Mouse (Mus musculus): ENCODE data around the gene Arhgef17. TPM values are rescaled to one million over a fixed set of nuclear protein-coding genes. Genes with fewer than 3 reads are reported as not detected.
A peak's percentile ranks its signal among the peaks of the same experiment; 100 is the strongest.

Arhgef17 gene
- polyA plus RNA-seq, 1 experiment: 11.1 TPM

DNA sequence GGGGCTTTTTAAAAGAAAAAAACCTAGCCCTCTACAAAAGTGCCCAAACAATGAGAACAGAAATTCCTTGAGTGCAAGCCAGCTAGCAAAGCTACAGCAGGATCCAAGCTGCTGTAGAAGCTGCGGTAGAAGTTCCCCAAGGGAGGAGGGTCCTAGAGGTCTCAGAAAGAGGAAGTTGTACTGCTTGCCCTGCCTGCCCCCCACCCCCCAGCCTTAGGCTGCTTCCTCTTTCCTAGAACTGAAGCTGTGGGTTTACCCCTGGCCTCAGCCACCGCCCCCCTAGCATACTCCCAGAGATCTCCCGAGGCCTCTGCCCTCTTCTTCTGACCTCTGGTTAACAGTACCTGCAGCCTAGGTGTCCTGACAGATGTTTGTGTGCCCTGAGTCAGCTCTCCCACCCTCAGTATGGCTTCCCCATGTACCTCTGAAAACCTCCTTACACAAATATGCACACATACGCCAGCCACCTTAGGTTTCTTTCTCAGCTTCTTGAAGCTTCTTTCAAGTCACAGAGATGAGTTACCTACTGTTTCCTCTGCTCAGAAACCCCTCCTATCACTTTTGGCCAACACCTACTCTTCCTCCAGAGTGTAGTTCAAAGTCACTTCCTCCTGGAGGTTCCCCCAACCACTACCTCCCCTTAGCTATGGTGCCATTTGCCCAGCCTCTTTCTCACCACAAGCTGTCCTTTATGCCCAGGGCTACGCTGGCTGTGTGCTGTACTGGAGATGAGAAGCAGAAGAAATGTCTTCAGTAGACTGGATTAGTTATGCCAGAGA, 75.9 kb downstream of the Arhgef17 start:
- Histone ChIP-seq H3K36me3 (ENCODE audit: control insufficient read depth, insufficient read depth, low read length) (no peaks in the 10 kb centered on the region), H3K4me1 (replicated peaks; ENCODE audit: control insufficient read depth, insufficient read depth, low read length) (peaks cover 66% of the 10 kb centered on the region), H3K27me3 (ENCODE audit: control insufficient read depth, insufficient read depth, low read length) (no peaks in the 10 kb centered on the region), H3K27ac (ENCODE audit: control insufficient read depth, insufficient read depth, low read length) (peak overlapping the region; percentile 99), H3K4me3 (ENCODE audit: control insufficient read depth, insufficient read depth, low read length) (peak overlapping the region; percentile 43)
- 1% methylated on average over 5 of the region's 5 CpGs for WGBS
- peak; percentile 74 for DNase-seq
- TF ChIP-seq POLR2A (IDR thresholded peaks at IDR 0.05; ENCODE audit: control insufficient read depth, extremely low read depth, insufficient read depth, low read length, poor library complexity): no peak
- no peak for TF ChIP-seq CTCF (IDR thresholded peaks at IDR 0.05; ENCODE audit: borderline replicate concordance, control insufficient read depth, extremely low read depth, insufficient read depth, low read length, poor library complexity)

GRCm38 (mm10) chr7:100855300-100855699, 76.6 kb downstream of the Arhgef17 start:
- Histone ChIP-seq H3K36me3 (ENCODE audit: control insufficient read depth, insufficient read depth, low read length) (no peaks in the 10 kb centered on the region), H3K27me3 (ENCODE audit: control insufficient read depth, insufficient read depth, low read length) (no peaks in the 10 kb centered on the region), H3K27ac (ENCODE audit: control insufficient read depth, insufficient read depth, low read length) (peak overlapping the region; percentile 99), H3K4me1 (replicated peaks; ENCODE audit: control insufficient read depth, insufficient read depth, low read length) (peaks cover 66% of the 10 kb centered on the region), H3K4me3 (ENCODE audit: control insufficient read depth, insufficient read depth, low read length) (peak overlapping the region; percentile 43)
- WGBS: 10% methylated on average over 4 of the region's 4 CpGs
- DNase-seq: no peak
- TF ChIP-seq POLR2A (IDR thresholded peaks at IDR 0.05; ENCODE audit: control insufficient read depth, extremely low read depth, insufficient read depth, low read length, poor library complexity) (no peak), CTCF (IDR thresholded peaks at IDR 0.05; ENCODE audit: borderline replicate concordance, control insufficient read depth, extremely low read depth, insufficient read depth, low read length, poor library complexity) (no peak)

DNA sequence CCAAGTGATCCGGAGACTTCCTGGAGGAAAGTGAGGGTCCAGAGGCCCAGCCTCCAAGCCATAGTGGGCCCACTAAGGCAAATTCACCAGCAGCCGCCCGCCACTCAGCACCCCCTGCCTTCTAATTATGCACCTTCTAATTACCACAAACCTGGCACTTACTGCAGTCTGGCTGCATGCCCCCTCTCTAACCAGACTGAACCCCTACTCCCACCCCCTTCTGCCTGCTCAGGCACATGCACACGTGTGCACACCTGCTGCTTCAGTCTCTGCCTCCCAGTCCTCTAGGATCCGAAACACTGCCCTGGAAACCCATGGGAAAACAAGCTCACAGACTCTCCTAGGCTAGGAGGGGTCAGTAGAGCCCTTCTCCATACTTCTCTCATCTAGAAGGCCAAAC, 77.0 kb downstream of the Arhgef17 start:
- Histone ChIP-seq H3K27ac (ENCODE audit: control insufficient read depth, insufficient read depth, low read length) (peak overlapping the region; percentile 99), H3K4me3 (ENCODE audit: control insufficient read depth, insufficient read depth, low read length) (peak overlapping the region; percentile 43)

GRCm38 (mm10) chr7:100854137-100854814, 77.6 kb downstream of the Arhgef17 start:
- H3K4me1 ChIP-seq (replicated peaks; ENCODE audit: control insufficient read depth, insufficient read depth, low read length): peaks cover 66% of the 10 kb centered on the region
- no peaks in the 10 kb centered on the region; the same call in 1 of the 2 replicates for H3K36me3 ChIP-seq (ENCODE audit: control insufficient read depth, insufficient read depth, low read length)
- no peak for DNase-seq
- peak overlapping the region; percentile 99; the same call in 1 of the 2 replicates for H3K27ac ChIP-seq (ENCODE audit: control insufficient read depth, insufficient read depth, low read length)
- WGBS: 38% methylated on average over 6 of the region's 6 CpGs
- TF ChIP-seq CTCF (IDR thresholded peaks at IDR 0.05; ENCODE audit: borderline replicate concordance, control insufficient read depth, extremely low read depth, insufficient read depth, low read length, poor library complexity): no peak
- TF ChIP-seq POLR2A (IDR thresholded peaks at IDR 0.05; ENCODE audit: control insufficient read depth, extremely low read depth, insufficient read depth, low read length, poor library complexity): no peak
- no peaks in the 10 kb centered on the region for H3K27me3 ChIP-seq (ENCODE audit: control insufficient read depth, insufficient read depth, low read length)
- peak overlapping the region; percentile 43 for H3K4me3 ChIP-seq (ENCODE audit: control insufficient read depth, insufficient read depth, low read length)

More for the DNA sequence above, 77.0 kb downstream of the Arhgef17 start:
- DNase-seq: no peak
- no peaks in the 10 kb centered on the region for H3K36me3 ChIP-seq (ENCODE audit: control insufficient read depth, insufficient read depth, low read length)
- WGBS: 21% methylated on average over 5 of the region's 5 CpGs
- no peaks in the 10 kb centered on the region for H3K27me3 ChIP-seq (ENCODE audit: control insufficient read depth, insufficient read depth, low read length)
- H3K4me1 ChIP-seq (replicated peaks; ENCODE audit: control insufficient read depth, insufficient read depth, low read length): peaks cover 66% of the 10 kb centered on the region
- no peak for TF ChIP-seq POLR2A (IDR thresholded peaks at IDR 0.05; ENCODE audit: control insufficient read depth, extremely low read depth, insufficient read depth, low read length, poor library complexity)
- no peak for TF ChIP-seq CTCF (IDR thresholded peaks at IDR 0.05; ENCODE audit: borderline replicate concordance, control insufficient read depth, extremely low read depth, insufficient read depth, low read length, poor library complexity)

DNA sequence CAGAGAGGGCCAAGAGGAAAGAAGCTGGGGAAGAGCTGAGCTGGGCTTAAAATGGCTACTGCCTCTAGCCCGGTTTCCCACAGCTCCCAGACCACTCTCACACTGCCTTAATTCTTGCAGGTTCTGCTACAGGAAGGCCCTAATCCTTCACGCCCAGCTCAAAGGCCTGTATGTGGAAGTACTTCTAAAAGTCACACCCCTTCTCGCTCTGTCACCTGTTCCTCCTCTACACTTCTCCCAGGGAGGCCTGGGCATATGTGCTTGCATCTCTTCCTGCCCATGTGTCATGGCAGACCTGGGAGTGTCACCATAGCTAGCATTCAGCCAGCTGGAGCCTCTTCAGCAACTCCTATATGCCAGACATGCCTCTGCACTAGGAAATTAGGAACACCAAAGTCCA, 78.5 kb downstream of the Arhgef17 start:
- Histone ChIP-seq H3K27me3 (ENCODE audit: control insufficient read depth, insufficient read depth, low read length) (no peaks in the 10 kb centered on the region), H3K27ac (ENCODE audit: control insufficient read depth, insufficient read depth, low read length) (peak overlapping the region; percentile 5; the same call in 1 of the 2 replicates), H3K4me1 (replicated peaks; ENCODE audit: control insufficient read depth, insufficient read depth, low read length) (peaks cover 66% of the 10 kb centered on the region), H3K36me3 (ENCODE audit: control insufficient read depth, insufficient read depth, low read length) (peaks cover 3% of the 10 kb centered on the region; the same call in 1 of the 2 replicates), H3K4me3 (ENCODE audit: control insufficient read depth, insufficient read depth, low read length) (no peak overlapping the region)
- WGBS: 37% methylated on average over 3 of the region's 3 CpGs
- no peak for TF ChIP-seq CTCF (IDR thresholded peaks at IDR 0.05; ENCODE audit: borderline replicate concordance, control insufficient read depth, extremely low read depth, insufficient read depth, low read length, poor library complexity)
- no peak for TF ChIP-seq POLR2A (IDR thresholded peaks at IDR 0.05; ENCODE audit: control insufficient read depth, extremely low read depth, insufficient read depth, low read length, poor library complexity)
- no peak for DNase-seq

DNA sequence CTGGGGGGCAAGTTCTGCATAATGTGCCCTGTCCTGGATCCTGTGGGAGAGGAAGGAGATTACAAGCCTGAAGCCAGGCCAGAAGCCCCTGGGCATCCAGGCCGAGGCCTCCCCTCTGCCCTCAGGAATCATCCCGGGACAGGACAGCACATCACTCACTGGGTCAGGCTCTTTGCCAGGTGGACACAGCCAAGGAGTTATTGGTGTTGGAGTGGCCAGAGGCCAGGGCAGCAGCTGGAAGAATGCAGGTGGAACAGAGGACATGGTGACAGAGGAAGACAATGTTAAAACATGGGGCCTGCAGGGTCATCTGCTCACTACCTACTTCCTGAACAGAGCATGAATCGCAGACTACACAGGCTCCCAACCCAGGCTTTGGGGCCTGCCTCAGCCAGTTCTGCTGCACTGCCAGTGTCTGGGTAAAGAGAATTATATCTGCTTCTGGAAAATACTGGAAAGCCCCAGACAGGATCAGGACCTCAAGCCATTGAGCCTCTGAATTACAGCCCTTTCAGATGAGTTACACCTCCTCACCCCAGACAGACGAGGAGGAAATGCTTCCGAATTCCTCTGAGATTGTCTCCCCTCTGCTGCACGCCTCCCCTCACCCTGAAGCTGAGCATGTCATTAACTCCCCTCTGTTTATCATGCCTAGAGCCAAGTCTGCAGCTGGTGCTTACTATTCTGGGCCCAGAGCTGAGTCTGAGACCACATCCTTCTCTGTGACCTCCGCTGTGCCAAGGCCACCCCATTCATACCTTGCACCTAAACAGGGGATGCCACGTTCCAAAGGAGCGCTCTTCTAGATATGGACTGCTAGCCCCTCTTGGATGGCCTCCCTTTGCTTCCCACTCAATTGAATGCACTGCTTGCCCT, 80.2 kb downstream of the Arhgef17 start:
- no peak for DNase-seq
- Histone ChIP-seq H3K27me3 (ENCODE audit: control insufficient read depth, insufficient read depth, low read length) (no peaks in the 10 kb centered on the region), H3K4me1 (replicated peaks; ENCODE audit: control insufficient read depth, insufficient read depth, low read length) (peaks cover 54% of the 10 kb centered on the region), H3K27ac (ENCODE audit: control insufficient read depth, insufficient read depth, low read length) (no peak overlapping the region), H3K4me3 (ENCODE audit: control insufficient read depth, insufficient read depth, low read length) (no peak overlapping the region), H3K36me3 (ENCODE audit: control insufficient read depth, insufficient read depth, low read length) (peaks cover 5% of the 10 kb centered on the region; the same call in 1 of the 2 replicates)
- 64% methylated on average over 9 of the region's 9 CpGs for WGBS
- TF ChIP-seq POLR2A (IDR thresholded peaks at IDR 0.05; ENCODE audit: control insufficient read depth, extremely low read depth, insufficient read depth, low read length, poor library complexity) (no peak), CTCF (IDR thresholded peaks at IDR 0.05; ENCODE audit: borderline replicate concordance, control insufficient read depth, extremely low read depth, insufficient read depth, low read length, poor library complexity) (no peak)
